Mouse (Mus musculus) frontal cortex, adult 2 months (tissue): Measurements from ENCODE around the gene Prcd. TPM values are rescaled to one million over a fixed set of nuclear protein-coding genes. Genes with fewer than 3 reads are reported as not detected.
A peak's percentile ranks its signal among the peaks of the same experiment; 100 is the strongest.
"Not testable (repeated sequence)": the region's sequence is repeated elsewhere in the genome, so short reads cannot be mapped to it uniquely, and the experiment has no call there.

Experiments used
- DNase-seq, 2 experiments: peaks; one replicate each; pipeline ENCODE4 v3.0.0; 2022; ENCODE audit warnings: low spot score in 1 of 2; ENCODE audit errors: extremely low spot score in 1 of 2
- polyA plus RNA-seq: library from polyadenylated mRNA; depleted of rRNA; stranded (reverse); fragments of >200 nt; gene quantifications from 2 replicates; pipeline ENCODE4 v1.2.3, GENCODE M21; 2012

Gene Prcd
- polyA plus RNA-seq, 1 experiment, result 6.4 TPM

- DNase-seq, result not testable (repeated sequence)
These were observed 13.7 kb downstream of the Prcd start for GRCm38 (mm10) chr11:116667012-116667411.

GRCm38 (mm10) chr11:116667930-116668329, 14.6 kb downstream of the Prcd start:
- no peak for DNase-seq

- no peak for DNase-seq
These were observed 15.1 kb downstream of the Prcd start for GRCm38 (mm10) chr11:116668381-116668825.

- DNase-seq, result no peak
These were observed 15.5 kb downstream of the Prcd start for GRCm38 (mm10) chr11:116668839-116669238.

- DNase-seq, result no peak
These were observed 16.0 kb downstream of the Prcd start for GRCm38 (mm10) chr11:116669316-116669715.

GRCm38 (mm10) chr11:116669787-116670365, 16.5 kb downstream of the Prcd start:
- no peak for DNase-seq

GRCm38 (mm10) chr11:116670386-116670785, 17.1 kb downstream of the Prcd start:
- no peak for DNase-seq

GRCm38 (mm10) chr11:116671112-116671844, 17.9 kb downstream of the Prcd start:
- DNase-seq, result peak; percentile 95 to 99

GRCm38 (mm10) chr11:116671845-116672434, 18.6 kb downstream of the Prcd start:
- DNase-seq, result no peak

GRCm38 (mm10) chr11:116672595-116672994, 19.3 kb downstream of the Prcd start:
- DNase-seq, result no peak

GRCm38 (mm10) chr11:116673410-116673809, 20.1 kb downstream of the Prcd start:
- DNase-seq, result no peak

GRCm38 (mm10) chr11:116674616-116675379, 21.5 kb downstream of the Prcd start:
- DNase-seq, result no peak

GRCm38 (mm10) chr11:116675429-116675828, 22.1 kb downstream of the Prcd start:
- DNase-seq, result not testable (repeated sequence)

- no peak for DNase-seq
These were observed 23.0 kb downstream of the Prcd start for GRCm38 (mm10) chr11:116676175-116676976.

GRCm38 (mm10) chr11:116677711-116678441, 24.5 kb downstream of the Prcd start:
- no peak for DNase-seq

- DNase-seq, result no peak
These were observed 25.8 kb downstream of the Prcd start for GRCm38 (mm10) chr11:116679148-116679547.

- no peak for DNase-seq
These were observed 27.2 kb downstream of the Prcd start for GRCm38 (mm10) chr11:116680321-116681091.

GRCm38 (mm10) chr11:116681147-116681546, 27.8 kb downstream of the Prcd start:
- DNase-seq, result no peak
